In genomic region chr10:68196324-68196723, GRCm38 (mm10) we compare ENCODE assay signal across 23 mouse cellular contexts.
DNase-seq lines count a peak whose midpoint lies in the region; ATAC-seq lines count a peak whose summit lies in the region.
"Had no signal": no experiment of that assay in that cellular context is flagged by ENCODE, and none has a peak within 500 bp of the region (broad histone marks: within the 10 kb centered on the region; RNA-seq: fewer than 3 reads in every experiment).

No protein-coding gene starts in this region.

- peak; percentile 81 for ATAC-seq in intestine, embryonic 15.5 days
- ATAC-seq in stomach, embryonic 16.5 days (ENCODE audit: insufficient read depth, low FRiP score) = peak; percentile 25; the same call in 1 of the 2 replicates
- ATAC-seq in forebrain, embryonic 11.5 days (replicated peaks; ENCODE audit: low FRiP score) = no peak
- ATAC-seq: CD4-positive, CD25-positive, alpha-beta regulatory T cell, adult 4 months; forebrain, embryonic 13.5 days; hindbrain, embryonic 16.5 days; inflammation-experienced regulatory T-cells, adult 6 months had no signal

- DNase-seq in heart, adult 11 months = peak; percentile 69
- no peak for DNase-seq in heart, postnatal 4 days
- no peak for DNase-seq in thymus, postnatal 4 days
- DNase-seq in kidney, postnatal 36 days = no peak
- no peak for DNase-seq in forebrain, embryonic 11.5 days (ENCODE audit: low spot score)
- DNase-seq: adrenal gland, adult 8-10 months; adrenal gland, postnatal 36 days; B cell, adult 2 months; cerebellum, adult 11 months; cerebellum, adult 8-10 months; cerebellum, postnatal 25 days; gastrocnemius, adult 2 months; gastrocnemius, postnatal 25 days; heart, postnatal 36 days had no signal

- H3K27ac ChIP-seq in intestine, embryonic 15.5 days = no peak overlapping the region
- no peak overlapping the region for H3K27ac ChIP-seq in stomach, embryonic 16.5 days (ENCODE audit: low read length)
- no peak overlapping the region for H3K27ac ChIP-seq in forebrain, embryonic 11.5 days (ENCODE audit: low read depth, low read length)
- H3K27ac ChIP-seq: forebrain, embryonic 13.5 days; gastrocnemius, adult 2 months; heart, embryonic 13.5 days; hindbrain, embryonic 12.5 days had no signal

- H3K4me3 ChIP-seq in intestine, embryonic 15.5 days (replicated peaks) = no peak overlapping the region
- no peak overlapping the region for H3K4me3 ChIP-seq in stomach, embryonic 16.5 days (replicated peaks; ENCODE audit: low read length)
- H3K4me3 ChIP-seq in forebrain, embryonic 11.5 days (ENCODE audit: low read depth, low read length) = no peak overlapping the region
- H3K4me3 ChIP-seq: embryonic facial prominence, embryonic 13.5 days; forebrain, embryonic 13.5 days; gastrocnemius, adult 2 months; heart, embryonic 13.5 days; hindbrain, embryonic 12.5 days had no signal

- no peak overlapping the region for H3K9ac ChIP-seq in intestine, embryonic 15.5 days
- no peak overlapping the region for H3K9ac ChIP-seq in stomach, embryonic 16.5 days (ENCODE audit: low read length)
- no peak overlapping the region for H3K9ac ChIP-seq in forebrain, embryonic 11.5 days (ENCODE audit: low read length)
- H3K9ac ChIP-seq: embryonic facial prominence, embryonic 13.5 days; forebrain, embryonic 13.5 days; heart, embryonic 13.5 days; hindbrain, embryonic 12.5 days had no signal

- no peaks in the 10 kb centered on the region for H3K36me3 ChIP-seq in intestine, embryonic 15.5 days
- H3K36me3 ChIP-seq in stomach, embryonic 16.5 days (ENCODE audit: control insufficient read depth, insufficient read depth, low read length) = no peaks in the 10 kb centered on the region
- H3K36me3 ChIP-seq in forebrain, embryonic 11.5 days (ENCODE audit: control insufficient read depth, insufficient read depth, low read length) = no peaks in the 10 kb centered on the region
- H3K36me3 ChIP-seq: hindbrain, embryonic 12.5 days had no signal

- 53% methylated on average over 9 of the region's 9 CpGs for WGBS in intestine, embryonic 15.5 days
- WGBS in stomach, embryonic 16.5 days = 61% methylated on average over 9 of the region's 9 CpGs
- 83% methylated on average over 9 of the region's 9 CpGs for WGBS in forebrain, embryonic 11.5 days

- H3K4me1 ChIP-seq in intestine, embryonic 15.5 days (replicated peaks) = peaks cover 7% of the 10 kb centered on the region
- H3K4me1 ChIP-seq in stomach, embryonic 16.5 days (ENCODE audit: control insufficient read depth, insufficient read depth, low read length) = peaks cover 10% of the 10 kb centered on the region
- H3K4me1 ChIP-seq in forebrain, embryonic 11.5 days (replicated peaks; ENCODE audit: control insufficient read depth, insufficient read depth, low read length) = peaks cover 10% of the 10 kb centered on the region; the same call in 1 of the 2 replicates

- no peaks in the 10 kb centered on the region for H3K27me3 ChIP-seq in intestine, embryonic 15.5 days (replicated peaks)
- H3K27me3 ChIP-seq in stomach, embryonic 16.5 days (ENCODE audit: control insufficient read depth, insufficient read depth, low read length) = no peaks in the 10 kb centered on the region
- H3K27me3 ChIP-seq in forebrain, embryonic 11.5 days (ENCODE audit: control insufficient read depth, insufficient read depth, low read length) = no peaks in the 10 kb centered on the region
- H3K27me3 ChIP-seq: embryonic facial prominence, embryonic 13.5 days; forebrain, embryonic 13.5 days; heart, embryonic 13.5 days; hindbrain, embryonic 12.5 days had no signal

- H3K9me3 ChIP-seq in intestine, embryonic 15.5 days = no peaks in the 10 kb centered on the region
- H3K9me3 ChIP-seq in stomach, embryonic 16.5 days (replicated peaks; ENCODE audit: control insufficient read depth, low read length) = no peaks in the 10 kb centered on the region
- H3K9me3 ChIP-seq in forebrain, embryonic 11.5 days (ENCODE audit: control insufficient read depth, low read length) = no peaks in the 10 kb centered on the region
- H3K9me3 ChIP-seq: embryonic facial prominence, embryonic 13.5 days; forebrain, embryonic 13.5 days; heart, embryonic 13.5 days; hindbrain, embryonic 12.5 days had no signal

- H3K4me2 ChIP-seq in intestine, embryonic 15.5 days (replicated peaks) = no peak overlapping the region
- no peak overlapping the region for H3K4me2 ChIP-seq in stomach, embryonic 16.5 days (ENCODE audit: low read depth, low read length)
- H3K4me2 ChIP-seq in forebrain, embryonic 11.5 days (ENCODE audit: low read depth, low read length, severe bottlenecking) = no peak overlapping the region
- H3K4me2 ChIP-seq: embryonic facial prominence, embryonic 13.5 days; forebrain, embryonic 13.5 days; heart, embryonic 13.5 days; hindbrain, embryonic 12.5 days had no signal
